In the genomic region with DNA sequence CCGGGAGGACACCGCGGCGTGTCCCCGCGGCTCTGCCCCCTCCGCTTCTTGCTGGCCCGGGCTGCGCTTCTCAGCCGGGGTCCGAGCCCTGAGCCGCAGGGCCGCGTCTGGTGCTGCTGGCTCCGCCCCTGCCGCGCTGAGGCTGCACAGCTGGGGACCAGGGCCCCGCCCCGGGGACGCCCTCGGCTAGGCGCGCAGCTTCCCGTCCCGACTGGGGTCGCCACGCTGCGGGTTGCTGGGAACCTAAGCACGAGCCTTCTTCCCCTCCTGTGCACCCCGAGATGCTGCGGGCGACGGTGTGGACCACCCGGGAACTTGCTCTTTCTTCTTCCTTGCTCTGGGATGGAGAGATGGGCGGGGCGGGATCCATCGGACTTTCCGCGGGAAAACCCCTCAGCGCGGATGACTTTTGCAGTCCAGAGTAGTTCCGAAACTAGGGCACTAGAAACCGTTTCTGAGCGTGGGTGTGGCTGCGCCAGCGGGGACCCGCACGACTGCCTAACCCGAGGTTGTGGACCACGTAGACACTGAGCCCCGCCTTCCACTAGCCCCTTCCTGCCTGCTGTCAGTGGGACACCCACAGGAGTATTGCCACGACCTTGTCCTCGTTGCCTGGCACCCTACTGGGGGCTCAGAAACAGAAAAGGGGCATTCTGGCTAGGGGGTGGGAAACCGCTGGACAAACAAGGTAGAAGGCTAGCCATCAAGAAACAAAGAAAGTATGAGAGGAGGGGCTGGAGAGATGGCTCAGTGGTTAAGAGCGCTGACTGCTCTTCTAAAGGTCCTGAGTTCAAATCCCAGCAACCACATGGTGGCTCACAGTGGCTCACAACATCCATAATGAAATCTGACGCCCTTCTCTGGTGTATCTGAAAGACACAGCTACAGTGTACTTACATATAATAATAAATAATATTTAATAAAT, we compare ENCODE assay signal across 8 mouse cellular contexts. TPM values are rescaled to one million over a fixed set of nuclear protein-coding genes. Genes with fewer than 3 reads are reported as not detected.
DNase-seq lines count a peak whose midpoint lies in the region; ATAC-seq and TF ChIP-seq lines count a peak whose summit lies in the region.

A gene (minus strand): TSS at position 148 of the 925 bp plus-strand sequence.

- no peaks in the 10 kb centered on the region for H3K4me1 ChIP-seq in forebrain, embryonic 14.5 days (ENCODE audit: control insufficient read depth, insufficient read depth, low read length)
- peaks cover 2% of the 10 kb centered on the region; the same call in 1 of the 2 replicates for H3K4me1 ChIP-seq in hindbrain, embryonic 11.5 days (replicated peaks; ENCODE audit: control insufficient read depth, insufficient read depth, low read length)
- no peaks in the 10 kb centered on the region; the same call in 1 of the 2 replicates for H3K4me1 ChIP-seq in midbrain, postnatal 0 days (ENCODE audit: insufficient read depth, low read length)
- 0 out of 2 replicates have a peak, but pooled peaks cover 5% of the 10 kb centered on the region for H3K4me1 ChIP-seq in stomach, embryonic 16.5 days (ENCODE audit: control insufficient read depth, insufficient read depth, low read length)

- H3K27me3 ChIP-seq in forebrain, embryonic 14.5 days (replicated peaks; ENCODE audit: control insufficient read depth, insufficient read depth, low read length), result 0 out of 2 replicates have a peak, but pooled peaks cover 3% of the 10 kb centered on the region
- 0 out of 2 replicates have a peak, but pooled peaks cover 2% of the 10 kb centered on the region for H3K27me3 ChIP-seq in hindbrain, embryonic 11.5 days (ENCODE audit: control insufficient read depth, insufficient read depth, low read length)
- peaks cover 4% of the 10 kb centered on the region; the same call in 1 of the 2 replicates for H3K27me3 ChIP-seq in midbrain, postnatal 0 days (ENCODE audit: insufficient read depth, low read length)
- H3K27me3 ChIP-seq in stomach, embryonic 16.5 days (ENCODE audit: control insufficient read depth, insufficient read depth, low read length), result no peaks in the 10 kb centered on the region

- peak; percentile 81 for ATAC-seq in frontal cortex, adult (ENCODE audit: low TSS enrichment)
- peak; percentile 93 for ATAC-seq in forebrain, embryonic 14.5 days
- peak; percentile 95 for ATAC-seq in hindbrain, embryonic 11.5 days (ENCODE audit: low FRiP score)
- peak; percentile 69 for ATAC-seq in midbrain, postnatal 0 days (ENCODE audit: low FRiP score)
- peak; percentile 94 for ATAC-seq in stomach, embryonic 16.5 days (ENCODE audit: insufficient read depth, low FRiP score)

- peak within 1 kb of the TSS; percentile 72 for H3K4me3 ChIP-seq in forebrain, embryonic 14.5 days (ENCODE audit: low read depth, low read length)
- peak within 1 kb of the TSS; percentile 70 for H3K4me3 ChIP-seq in hindbrain, embryonic 11.5 days (ENCODE audit: low read depth, low read length)
- peak within 1 kb of the TSS; percentile 84 for H3K4me3 ChIP-seq in midbrain, postnatal 0 days (ENCODE audit: low read depth, low read length)
- peak within 1 kb of the TSS; percentile 70 for H3K4me3 ChIP-seq in stomach, embryonic 16.5 days (replicated peaks; ENCODE audit: low read length)

- no peak within 1 kb of the TSS for H3K27ac ChIP-seq in forebrain, embryonic 14.5 days (ENCODE audit: low read depth, low read length)
- H3K27ac ChIP-seq in hindbrain, embryonic 11.5 days (ENCODE audit: low read depth, low read length), result no peak within 1 kb of the TSS
- no peak within 1 kb of the TSS for H3K27ac ChIP-seq in midbrain, postnatal 0 days (ENCODE audit: low read depth, low read length)
- H3K27ac ChIP-seq in stomach, embryonic 16.5 days (ENCODE audit: low read length), result peak within 1 kb of the TSS; percentile 54

- 3% methylated on average over 56 of the region's 56 CpGs for WGBS in forebrain, embryonic 14.5 days
- 3% methylated on average over 47 of the region's 56 CpGs for WGBS in hindbrain, embryonic 11.5 days
- 4% methylated on average over 56 of the region's 56 CpGs for WGBS in midbrain, postnatal 0 days
- WGBS in stomach, embryonic 16.5 days, result 3% methylated on average over 54 of the region's 56 CpGs

- no peak for TF ChIP-seq CTCF in midbrain, postnatal 0 days (IDR thresholded peaks at IDR 0.05)

- no peaks in the 10 kb centered on the region for H3K36me3 ChIP-seq in forebrain, embryonic 14.5 days (ENCODE audit: control insufficient read depth, insufficient read depth, low read length)
- no peaks in the 10 kb centered on the region for H3K36me3 ChIP-seq in hindbrain, embryonic 11.5 days (ENCODE audit: control insufficient read depth, insufficient read depth, low read length)
- no peaks in the 10 kb centered on the region for H3K36me3 ChIP-seq in midbrain, postnatal 0 days (ENCODE audit: insufficient read depth, low read length)
- no peaks in the 10 kb centered on the region for H3K36me3 ChIP-seq in stomach, embryonic 16.5 days (ENCODE audit: control insufficient read depth, insufficient read depth, low read length)

- DNase-seq in frontal cortex, adult 2 months (ENCODE audit: extremely low spot score in 1 of 2, low spot score in 1 of 2), result no peak
- peak; percentile 7 for DNase-seq in cerebellum, adult 11 months
- peak; percentile 59 for DNase-seq in forebrain, embryonic 14.5 days (ENCODE audit: low spot score)
- DNase-seq in hindbrain, embryonic 11.5 days (ENCODE audit: low spot score), result peak; percentile 82
- peak; percentile 89 for DNase-seq in liver
- no peak for DNase-seq in midbrain, postnatal 0 days (ENCODE audit: low spot score)

- peak within 1 kb of the TSS; percentile 89 for H3K4me2 ChIP-seq in forebrain, embryonic 14.5 days (ENCODE audit: low read length)
- peak within 1 kb of the TSS; percentile 86 for H3K4me2 ChIP-seq in hindbrain, embryonic 11.5 days (replicated peaks; ENCODE audit: low read depth, low read length)
- peak within 1 kb of the TSS; percentile 99 for H3K4me2 ChIP-seq in midbrain, postnatal 0 days (ENCODE audit: low read depth, low read length, poor library complexity, severe bottlenecking)
- peak within 1 kb of the TSS; percentile 77 for H3K4me2 ChIP-seq in stomach, embryonic 16.5 days (ENCODE audit: low read depth, low read length)

- H3K9me3 ChIP-seq in forebrain, embryonic 14.5 days (replicated peaks; ENCODE audit: control insufficient read depth, low read length), result no peaks in the 10 kb centered on the region
- H3K9me3 ChIP-seq in hindbrain, embryonic 11.5 days (ENCODE audit: control insufficient read depth, low read length), result no peaks in the 10 kb centered on the region
- no peaks in the 10 kb centered on the region for H3K9me3 ChIP-seq in midbrain, postnatal 0 days (ENCODE audit: low read length)
- H3K9me3 ChIP-seq in stomach, embryonic 16.5 days (replicated peaks; ENCODE audit: control insufficient read depth, low read length), result no peaks in the 10 kb centered on the region

- peak within 1 kb of the TSS; percentile 67 for H3K9ac ChIP-seq in forebrain, embryonic 14.5 days (ENCODE audit: low read length)
- H3K9ac ChIP-seq in hindbrain, embryonic 11.5 days (ENCODE audit: low read depth, low read length), result peak within 1 kb of the TSS; percentile 57
- H3K9ac ChIP-seq in midbrain, postnatal 0 days (replicated peaks; ENCODE audit: low read length, poor library complexity, severe bottlenecking), result peak within 1 kb of the TSS; percentile 46; the same call in 1 of the 2 replicates
- H3K9ac ChIP-seq in stomach, embryonic 16.5 days (ENCODE audit: low read length), result peak within 1 kb of the TSS; percentile 72

RNA-seq across cellular contexts. Expression of the gene that starts here (rescaled TPM):
- 0.16 and 0.19 TPM in 2 replicates for polyA plus RNA-seq in frontal cortex, adult 2 months (2012; rRNA removed)
- 0.93 and 0.98 TPM in 2 replicates for polyA plus RNA-seq in forebrain, embryonic 14.5 days (2014; fragmentation: Nextera tagmentation; extraction: Ambion mirVana)
- polyA plus RNA-seq in hindbrain, embryonic 11.5 days (2014; fragmentation: Nextera tagmentation; extraction: Ambion mirVana), result 1.4 and 2.7 TPM in 2 replicates
- total RNA-seq in midbrain, postnatal 0 days (2014; rRNA removed), result 1.8 and 7.8 TPM in 2 replicates
- polyA plus RNA-seq in midbrain, postnatal 0 days (2015; fragmentation: Nextera tagmentation; extraction: Ambion mirVana), result 0.92 and 1.1 TPM in 2 replicates
- polyA plus RNA-seq in stomach, embryonic 16.5 days (2015; fragmentation: Nextera tagmentation; extraction: Ambion mirVana), result 7.0 and 9.3 TPM in 2 replicates

Comparison
In these comparisons a context has a peak if more than half of its experiments do, and no peak if none do; other contexts are left out.
1. Peak in DNase-seq, ATAC-seq, H3K4me3 ChIP-seq, H3K9ac ChIP-seq and H3K4me2 ChIP-seq in forebrain, embryonic 14.5 days; RNA of the gene not detected or under 1 TPM.
2. DNase-seq: peak in cerebellum, adult 11 months (single experiment), hindbrain, embryonic 11.5 days (single experiment) and liver (single experiment); none in frontal cortex, adult 2 months (0 of 2) and midbrain, postnatal 0 days (single experiment).
3. Peak in every context shown above with its lines, with median percentiles within 50 percentile points of each other: ATAC-seq, H3K4me2 ChIP-seq, H3K4me3 ChIP-seq and H3K9ac ChIP-seq.